Mouse (Mus musculus) hindbrain, postnatal 0 days (tissue): ENCODE results near the gene Actn4. TPM values are rescaled to one million over a fixed set of nuclear protein-coding genes. Genes with fewer than 3 reads are reported as not detected.
"Not testable (repeated sequence)": the region's sequence is repeated elsewhere in the genome, so short reads cannot be mapped to it uniquely, and the experiment has no call there.

Source experiments
- ATAC-seq: fragments of 200-750 bp; cut with Nextera tagmentation; 2 replicates; pipeline ENCODE4 v1.8.0; 2017; ENCODE audit warnings: mild to moderate bottlenecking, moderate TSS enrichment, moderate library complexity
- DNase-seq: peaks from one replicate; pipeline ENCODE4 v3.0.0-alpha.2; 2015; ENCODE audit warnings: low spot score
- H3K27ac ChIP-seq: fragments of 300-500 bp; sonication (generic); 2 replicates; pipeline ENCODE4 v1.5.1; 2014; ENCODE audit warnings: mild to moderate bottlenecking
- H3K27me3 ChIP-seq: fragments of 300-500 bp; sonication (generic); 2 replicates; pipeline ENCODE4 v1.6.1; 2014; ENCODE audit warnings: low read length, mixed read lengths; ENCODE audit not compliant: insufficient read depth
- H3K36me3 ChIP-seq: fragments of 300-500 bp; sonication (generic); 2 replicates; pipeline ENCODE4 v1.6.1; 2014; ENCODE audit warnings: low read length, mixed read lengths; ENCODE audit not compliant: insufficient read depth
- H3K4me1 ChIP-seq: fragments of 300-500 bp; sonication (generic); 2 replicates; pipeline ENCODE4 v1.6.1; 2014; ENCODE audit warnings: antibody characterized with exemption, low read length, mixed read lengths; ENCODE audit not compliant: insufficient read depth
- H3K4me2 ChIP-seq: fragments of 300-500 bp; sonication (generic); 2 replicates; pipeline ENCODE4 v1.6.1; 2014; ENCODE audit warnings: low read depth, mild to moderate bottlenecking, low read length, moderate library complexity, mixed read lengths
- H3K4me3 ChIP-seq: fragments of 300-500 bp; sonication (generic); 2 replicates; pipeline ENCODE4 v1.5.1; 2014; ENCODE audit warnings: low read length
- H3K9ac ChIP-seq: fragments of 300-500 bp; sonication (generic); replicated peaks from 2 replicates; pipeline ENCODE4 v1.6.1; 2014; ENCODE audit warnings: mild to moderate bottlenecking, low read length, moderate library complexity, mixed read lengths
- H3K9me3 ChIP-seq: fragments of 300-500 bp; sonication (generic); 2 replicates; pipeline ENCODE4 v1.6.1; 2016; ENCODE audit warnings: low read length, mixed read lengths
- CTCF ChIP-seq: IDR thresholded peaks from 2 replicates; pipeline ENCODE4 v1.5.1; 2016; ENCODE audit warnings: antibody characterized with exemption, control low read depth, low read depth
- WGBS: fragments of 180-500 bp; shearing (Covaris S2); extraction: QIAGEN DNeasy Blood & Tissue Kit; methylation state at CpG from one replicate; pipeline ENCODE4 v1.1.7; 2014; 5-methylcytosine and 5-hydroxymethylcytosine counted together
- polyA plus RNA-seq: library from polyadenylated mRNA; unstranded; fragments of >200 nt; fragmentation: Nextera tagmentation; extraction: Ambion mirVana; gene quantifications from 2 replicates; pipeline ENCODE4 v1.2.1, GENCODE M21; 2015
- total RNA-seq: library from RNA; depleted of rRNA; stranded (reverse); fragments of >200 nt; gene quantifications from 2 replicates; pipeline ENCODE4 v1.2.3, GENCODE M21; 2014

Gene Actn4
- total and polyA plus RNA-seq, 2 experiments from 2014 or later: 85.7 to 114 TPM

GRCm38 (mm10) chr7:28971029-28971428, 8.9 kb upstream of the Actn4 start:
- ATAC-seq (no peak), DNase-seq (no peak)
- H3K27ac ChIP-seq: no peak overlapping the region
- H3K9ac ChIP-seq: no peak overlapping the region
- H3K4me1 ChIP-seq: no peaks in the 10 kb centered on the region
- no peaks in the 10 kb centered on the region for H3K9me3 ChIP-seq
- H3K4me2 ChIP-seq: no peak overlapping the region
- no peak overlapping the region for H3K4me3 ChIP-seq
- peaks cover 26% of the 10 kb centered on the region; the same call in 1 of the 2 replicates for H3K36me3 ChIP-seq
- no peaks in the 10 kb centered on the region for H3K27me3 ChIP-seq
- no peak for TF ChIP-seq CTCF
- WGBS: 87% methylated on average over 7 of the region's 7 CpGs

- Histone ChIP-seq H3K36me3 (peaks cover 26% of the 10 kb centered on the region; the same call in 1 of the 2 replicates), H3K9me3 (no peaks in the 10 kb centered on the region), H3K27ac (no peak overlapping the region), H3K4me2 (no peak overlapping the region), H3K4me1 (no peaks in the 10 kb centered on the region), H3K9ac (no peak overlapping the region), H3K4me3 (no peak overlapping the region), H3K27me3 (no peaks in the 10 kb centered on the region)
- DNase-seq: no peak
- WGBS: 79% methylated on average over 12 of the region's 12 CpGs
- TF ChIP-seq CTCF: no peak
- ATAC-seq: no peak
Measured at GRCm38 (mm10) chr7:28969672-28970394, 7.7 kb upstream of the Actn4 start.

- H3K36me3 ChIP-seq: peaks cover 22% of the 10 kb centered on the region; the same call in 1 of the 2 replicates
- H3K27me3 ChIP-seq: no peaks in the 10 kb centered on the region
- ATAC-seq: no peak
- H3K4me1 ChIP-seq: no peaks in the 10 kb centered on the region
- H3K27ac ChIP-seq: no peak overlapping the region
- TF ChIP-seq CTCF: no peak
- no peaks in the 10 kb centered on the region for H3K9me3 ChIP-seq
- DNase-seq: no peak
- WGBS: 80% methylated on average over 1 of the region's 1 CpGs
- no peak overlapping the region for H3K9ac ChIP-seq
- H3K4me3 ChIP-seq: no peak overlapping the region
- no peak overlapping the region for H3K4me2 ChIP-seq
Measured at GRCm38 (mm10) chr7:28969271-28969670, 7.1 kb upstream of the Actn4 start.

DNA sequence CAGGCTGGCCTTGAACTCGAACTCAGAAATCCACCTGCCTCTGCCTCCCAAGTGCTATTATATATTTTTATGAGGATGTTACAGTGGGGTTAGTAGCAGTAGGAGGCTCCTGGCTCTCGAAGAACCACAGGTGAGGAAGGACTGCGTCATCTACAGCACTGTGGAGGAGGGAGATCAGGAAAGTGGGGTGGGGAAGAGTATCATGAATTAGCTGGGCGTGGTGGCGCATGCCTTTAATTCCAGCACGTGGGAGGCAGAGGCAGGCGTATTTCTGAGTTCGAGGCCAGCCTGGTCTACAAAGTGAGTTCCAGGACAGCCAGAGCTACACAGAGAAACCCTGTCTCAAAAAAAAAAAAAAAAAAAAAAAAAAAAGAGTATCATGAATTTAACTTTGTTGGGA, 6.0 kb upstream of the Actn4 start:
- not testable (repeated sequence) for H3K27me3 ChIP-seq, H3K27ac ChIP-seq, ATAC-seq, DNase-seq, H3K4me1 ChIP-seq, H3K4me2 ChIP-seq, H3K9ac ChIP-seq, H3K4me3 ChIP-seq, H3K9me3 ChIP-seq
- H3K36me3 ChIP-seq: peaks cover 11% of the 10 kb centered on the region; the same call in 1 of the 2 replicates
- WGBS: 97% methylated on average over 8 of the region's 8 CpGs

- H3K27me3 ChIP-seq: no peaks in the 10 kb centered on the region
- WGBS: 69% methylated on average over 4 of the region's 4 CpGs
Measured at GRCm38 (mm10) chr7:28966751-28967505, 4.8 kb upstream of the Actn4 start.

GRCm38 (mm10) chr7:28966181-28966580, 4.0 kb upstream of the Actn4 start:
- Histone ChIP-seq H3K27me3 (no peaks in the 10 kb centered on the region), H3K4me1 (no peaks in the 10 kb centered on the region), H3K36me3 (0 out of 2 replicates have a peak, but pooled peaks cover 2% of the 10 kb centered on the region), H3K9me3 (no peaks in the 10 kb centered on the region), H3K9ac (no peak overlapping the region), H3K4me3 (no peak overlapping the region), H3K27ac (no peak overlapping the region), H3K4me2 (no peak overlapping the region)
- WGBS: 76% methylated on average over 4 of the region's 5 CpGs
- ATAC-seq: no peak
- no peak for DNase-seq
- TF ChIP-seq CTCF: no peak

More at GRCm38 (mm10) chr7:28966751-28967505, 4.8 kb upstream of the Actn4 start:
- Histone ChIP-seq H3K9me3 (no peaks in the 10 kb centered on the region), H3K27ac (no peak overlapping the region), H3K36me3 (peaks cover 10% of the 10 kb centered on the region; the same call in 1 of the 2 replicates), H3K4me1 (no peaks in the 10 kb centered on the region), H3K4me2 (no peak overlapping the region), H3K9ac (no peak overlapping the region), H3K4me3 (no peak overlapping the region)
- no peak for TF ChIP-seq CTCF
- ATAC-seq: no peak
- no peak for DNase-seq
